8 mouse cellular contexts compared by ENCODE assay signal in genomic region chr4:44119410-44120201, GRCm38 (mm10). TPM values are rescaled to one million over a fixed set of nuclear protein-coding genes. Genes with fewer than 3 reads are reported as not detected.
DNase-seq lines count a peak whose midpoint lies in the region; ATAC-seq and TF ChIP-seq lines count a peak whose summit lies in the region.

No protein-coding gene starts in this region.

- peak; percentile 18 to 36 for DNase-seq in cerebellum, adult 18-20 months
- no peak for DNase-seq in cerebellum, adult 9-11 months
- DNase-seq in left cerebral cortex, adult 2 months (ENCODE audit: extremely low spot score in 1 of 2, low spot score in 2 of 2) = no peak
- no peak for DNase-seq in left cerebral cortex, adult 18-20 months (ENCODE audit: low spot score in 2 of 2)
- DNase-seq in c-Kit-positive CD71-positive TER-119-positive erythroid progenitor cells, embryonic 14.5 days (ENCODE audit: low spot score) = peak; percentile 62
- peak; percentile 78 for DNase-seq in lung, postnatal 0 days (ENCODE audit: low spot score)

- no peak overlapping the region for H3K9ac ChIP-seq in lung, postnatal 0 days (replicated peaks; ENCODE audit: low read depth)

- no peak overlapping the region for H3K4me2 ChIP-seq in lung, postnatal 0 days (replicated peaks; ENCODE audit: low read depth, low read length)

- H3K27me3 ChIP-seq in lung, postnatal 0 days (replicated peaks; ENCODE audit: insufficient read depth, low read length) = no peaks in the 10 kb centered on the region

- no peak overlapping the region for H3K4me3 ChIP-seq in left cerebral cortex, adult 2 months
- H3K4me3 ChIP-seq in lung, postnatal 0 days (ENCODE audit: low read depth, low read length) = no peak overlapping the region

- H3K36me3 ChIP-seq in lung, postnatal 0 days (ENCODE audit: insufficient read depth, low read length) = no peaks in the 10 kb centered on the region

- 48% methylated on average over 9 of the region's 9 CpGs for WGBS in lung, postnatal 0 days

- no peaks in the 10 kb centered on the region for H3K9me3 ChIP-seq in lung, postnatal 0 days (ENCODE audit: low read length)

- intact Hi-C loops in left cerebral cortex, adult 2 months (cut with DNase I) = loop anchor here (1.0 to 10.0 kb wide), 2 partner anchors 54 to 215 kb away; no protein-coding TSS in a partner anchor

- peak; percentile 52 for ATAC-seq in lung, postnatal 0 days
- ATAC-seq in inflammation-experienced regulatory T-cells, adult 6 months = no peak
- no peak for ATAC-seq in erythroid progenitor cell, adult 5-6 weeks (replicated peaks; ENCODE audit: low FRiP score, poor library complexity, severe bottlenecking)

- no peaks in the 10 kb centered on the region for H3K4me1 ChIP-seq in lung, postnatal 0 days (ENCODE audit: insufficient read depth, low read depth, low read length)

- TF ChIP-seq EP300 in lung, postnatal 0 days (IDR thresholded peaks at IDR 0.05) = no peak

- H3K27ac ChIP-seq in left cerebral cortex, adult 2 months = no peak overlapping the region
- H3K27ac ChIP-seq in lung, postnatal 0 days (ENCODE audit: low read length) = no peak overlapping the region

- peak; percentile 74 for TF ChIP-seq CTCF in left cerebral cortex, adult 2 months (IDR thresholded peaks at IDR 0.05)
- peak; percentile 71 for TF ChIP-seq CTCF in lung, postnatal 0 days (IDR thresholded peaks at IDR 0.05)

RNA-seq across cellular contexts. Expression of gene Gne, which starts 35.6 kb away (rescaled TPM):
- total RNA-seq in left cerebral cortex, adult 2 months (2021) = 10 to 100 TPM; 47.6 to 51.8 TPM
- total RNA-seq in left cerebral cortex, adult 18-20 months (2021) = 10 to 100 TPM; 45.3 to 54.3 TPM
- polyA plus RNA-seq in lung, postnatal 0 days (2015; fragmentation: Nextera tagmentation; extraction: Ambion mirVana) = 25.1 and 33.1 TPM in 2 replicates
- 10 to 100 TPM; 13.2 to 20.6 (median 19.4) TPM for polyA plus RNA-seq in inflammation-experienced regulatory T-cells, adult 6 months (2017; shearing (Covaris generic))
- 3.6 and 6.3 TPM in 2 replicates for total RNA-seq in erythroid progenitor cell, adult 5-6 weeks (2015; ENCODE audit: low replicate concordance)
- total RNA-seq in erythroid progenitor cell, adult 5-6 weeks (2017; ENCODE audit: low replicate concordance) = 2.5 and 7.6 TPM in 2 replicates

Comparison
In these comparisons a context has a peak if more than half of its experiments do, and no peak if none do; other contexts are left out.
1. DNase-seq: peak in cerebellum, adult 18-20 months (2 of 2), c-Kit-positive CD71-positive TER-119-positive erythroid progenitor cells, embryonic 14.5 days (single experiment) and lung, postnatal 0 days (single experiment); none in cerebellum, adult 9-11 months (single experiment), left cerebral cortex, adult 2 months (0 of 2) and left cerebral cortex, adult 18-20 months (0 of 2).
2. RNA of gene Gne, which starts 35.6 kb away (total RNA-seq): 45.3 to 54.3 TPM in left cerebral cortex, adult 18-20 months and 47.6 to 51.8 TPM in left cerebral cortex, adult 2 months; 2.5 to 7.6 TPM in erythroid progenitor cell, adult 5-6 weeks; every median in the first group is over 4 times any median in the second.